Mouse (Mus musculus): ENCODE measurements around the gene Gm20918. TPM values are rescaled to one million over a fixed set of nuclear protein-coding genes. Genes with fewer than 3 reads are reported as not detected.
"Not testable (repeated sequence)": the region's sequence is repeated elsewhere in the genome, so short reads cannot be mapped to it uniquely, and the experiment has no call there.

Gm20918 gene
- total RNA-seq (2021) = not detected

- intact Hi-C loops (cut with DNase I); DNase-seq (ENCODE audit: extremely low spot score in 1 of 2, low spot score in 2 of 2): not testable (repeated sequence)
Measured at GRCm38 (mm10) chrY:5043637-5044036, at the start of gene Gm20918. TSS of gene Gm20918 (plus strand) at chrY:5043937.

Other genes with a start within 250 kb of the Gm20918 start
- not detected for gene Gm21820, start 205.5 kb downstream of the Gm20918 start, total RNA-seq (2021)

Measured in left cerebral cortex, postnatal 10 days (tissue).